Mouse (Mus musculus) thymus, adult 2 months (tissue): ENCODE results near the gene B230217C12Rik. TPM values are rescaled to one million over a fixed set of nuclear protein-coding genes. Genes with fewer than 3 reads are reported as not detected.
A peak's percentile ranks its signal among the peaks of the same experiment; 100 is the strongest.

ENCODE experiments used
- DNase-seq: peaks from one replicate; pipeline ENCODE4 v3.0.0; 2021
- H3K27ac ChIP-seq: fragments of 200-500 bp; 2 replicates; pipeline ENCODE4 v1.5.1; 2012; ENCODE audit warnings: low read length, control low read depth; ENCODE audit not compliant: control insufficient read depth, insufficient read depth
- H3K27me3 ChIP-seq: fragments of 200-500 bp; 2 replicates; pipeline ENCODE4 v1.6.1; 2012; ENCODE audit warnings: mild to moderate bottlenecking, low read length, moderate library complexity, mixed read lengths; ENCODE audit not compliant: control insufficient read depth, insufficient read depth
- H3K36me3 ChIP-seq: fragments of 200-500 bp; 2 replicates; pipeline ENCODE4 v1.6.1; 2012; ENCODE audit warnings: mild to moderate bottlenecking, low read length, moderate library complexity; ENCODE audit not compliant: control insufficient read depth, insufficient read depth
- H3K4me1 ChIP-seq: fragments of 200-500 bp; replicated peaks from 2 replicates; pipeline ENCODE4 v1.6.1; 2012; ENCODE audit warnings: low read length; ENCODE audit not compliant: control insufficient read depth, insufficient read depth
- H3K4me3 ChIP-seq: fragments of 200-500 bp; 2 replicates; pipeline ENCODE4 v1.5.1; 2012; ENCODE audit warnings: mild to moderate bottlenecking, low read length, control low read depth, moderate library complexity; ENCODE audit not compliant: control insufficient read depth, insufficient read depth
- CTCF ChIP-seq: fragments of 200-500 bp; IDR thresholded peaks from 2 replicates; pipeline ENCODE4 v1.5.1; 2012; ENCODE audit warnings: mild to moderate bottlenecking, control low read depth, low read length, moderate library complexity, borderline replicate concordance; ENCODE audit not compliant: control insufficient read depth, poor library complexity, insufficient read depth; ENCODE audit errors: extremely low read depth
- POLR2A ChIP-seq: fragments of 200-500 bp; IDR thresholded peaks from 2 replicates; pipeline ENCODE4 v1.6.1; 2012; ENCODE audit warnings: mild to moderate bottlenecking, low read length, control low read depth, moderate library complexity; ENCODE audit not compliant: control insufficient read depth, poor library complexity, insufficient read depth; ENCODE audit errors: extremely low read depth
- WGBS: fragments of 180-500 bp; shearing (Covaris S2); methylation state at CpG from one replicate; pipeline ENCODE4 v1.1.7; 2018; 5-methylcytosine and 5-hydroxymethylcytosine counted together
- polyA plus RNA-seq: library from polyadenylated mRNA; depleted of rRNA; stranded (reverse); fragments of >200 nt; gene quantifications from 2 replicates; pipeline ENCODE4 v1.2.3, GENCODE M21; 2012

The B230217C12Rik gene
- polyA plus RNA-seq, 1 experiment = 6.2 TPM

- WGBS = under 1% methylated on average over 71 of the region's 71 CpGs
- Histone ChIP-seq H3K36me3 (no peaks in the 10 kb centered on the region), H3K4me3 (peak overlapping the region; percentile 97), H3K4me1 (peaks cover 14% of the 10 kb centered on the region), H3K27me3 (no peaks in the 10 kb centered on the region), H3K27ac (peak overlapping the region; percentile 95)
- TF ChIP-seq CTCF (0 out of 2 replicates have a peak, but pooled peaks have one; percentile 18), POLR2A (peak; percentile 53; the same call in 1 of the 2 replicates)
- DNase-seq = peak; percentile 83
These were observed 41.2 kb upstream of the B230217C12Rik start for GRCm38 (mm10) chr11:97799146-97799993.

GRCm38 (mm10) chr11:97799994-97800690 lies 40.4 kb upstream of the B230217C12Rik start:
- peak; percentile 83 for DNase-seq
- Histone ChIP-seq H3K27me3 (no peaks in the 10 kb centered on the region), H3K4me3 (peak overlapping the region; percentile 97), H3K4me1 (peaks cover 19% of the 10 kb centered on the region), H3K36me3 (no peaks in the 10 kb centered on the region), H3K27ac (peak overlapping the region; percentile 95)
- 1% methylated on average over 37 of the region's 43 CpGs for WGBS
- TF ChIP-seq POLR2A = 0 out of 2 replicates have a peak, but pooled peaks have one; percentile 63
- TF ChIP-seq CTCF = 0 out of 2 replicates have a peak, but pooled peaks have one; percentile 12

GRCm38 (mm10) chr11:97800691-97801408 lies 39.7 kb upstream of the B230217C12Rik start:
- peaks cover 23% of the 10 kb centered on the region for H3K4me1 ChIP-seq
- no peaks in the 10 kb centered on the region for H3K27me3 ChIP-seq
- 9% methylated on average over 17 of the region's 17 CpGs for WGBS
- no peaks in the 10 kb centered on the region for H3K36me3 ChIP-seq
- peak; percentile 49 for DNase-seq
- no peak for TF ChIP-seq CTCF
- 0 out of 2 replicates have a peak, but pooled peaks have one; percentile 15 for TF ChIP-seq POLR2A
- peak overlapping the region; percentile 97 for H3K4me3 ChIP-seq
- peak overlapping the region; percentile 95 for H3K27ac ChIP-seq

- Histone ChIP-seq H3K4me1 (peaks cover 31% of the 10 kb centered on the region), H3K27me3 (no peaks in the 10 kb centered on the region), H3K27ac (no peak overlapping the region), H3K4me3 (peak overlapping the region; percentile 97), H3K36me3 (no peaks in the 10 kb centered on the region)
- DNase-seq = peak; percentile 33
- no peak for TF ChIP-seq CTCF
- TF ChIP-seq POLR2A = no peak
- 79% methylated on average over 8 of the region's 8 CpGs for WGBS
These were observed 39.0 kb upstream of the B230217C12Rik start for GRCm38 (mm10) chr11:97801409-97802193.

- DNase-seq = no peak
- no peak overlapping the region for H3K27ac ChIP-seq
- 76% methylated on average over 1 of the region's 1 CpGs for WGBS
- H3K27me3 ChIP-seq = no peaks in the 10 kb centered on the region
- TF ChIP-seq POLR2A (no peak), CTCF (no peak)
- no peak overlapping the region for H3K4me3 ChIP-seq
- H3K36me3 ChIP-seq = no peaks in the 10 kb centered on the region
- H3K4me1 ChIP-seq = peaks cover 36% of the 10 kb centered on the region
These were observed 38.4 kb upstream of the B230217C12Rik start for GRCm38 (mm10) chr11:97802194-97802470.

- DNase-seq = no peak
- Histone ChIP-seq H3K36me3 (no peaks in the 10 kb centered on the region), H3K4me3 (no peak overlapping the region), H3K27ac (no peak overlapping the region), H3K27me3 (no peaks in the 10 kb centered on the region), H3K4me1 (peaks cover 38% of the 10 kb centered on the region)
- TF ChIP-seq CTCF (no peak), POLR2A (no peak)
- WGBS = 83% methylated on average over 6 of the region's 6 CpGs
These were observed 38.1 kb upstream of the B230217C12Rik start for GRCm38 (mm10) chr11:97802495-97802894.
